Mouse (Mus musculus) forebrain, postnatal 0 days (tissue): ENCODE results near the gene Tubgcp5. TPM values are rescaled to one million over a fixed set of nuclear protein-coding genes. Genes with fewer than 3 reads are reported as not detected.

Experiments
- ATAC-seq: fragments of 200-750 bp; cut with Nextera tagmentation; 2 replicates; pipeline ENCODE4 v1.8.0; 2017; ENCODE audit warnings: mild to moderate bottlenecking, moderate library complexity
- DNase-seq: peaks from one replicate; pipeline ENCODE4 v3.0.0-alpha.2; 2015
- H3K27ac ChIP-seq: fragments of 300-500 bp; sonication (generic); 2 replicates; pipeline ENCODE4 v1.5.1; 2014; ENCODE audit warnings: low read depth, mild to moderate bottlenecking, antibody characterized with exemption, low read length, moderate library complexity, mixed read lengths
- H3K27me3 ChIP-seq: fragments of 300-500 bp; sonication (generic); 2 replicates; pipeline ENCODE4 v1.6.1; 2014; ENCODE audit warnings: mild to moderate bottlenecking, low read length, mixed read lengths; ENCODE audit not compliant: insufficient read depth
- H3K36me3 ChIP-seq: fragments of 300-500 bp; sonication (generic); 2 replicates; pipeline ENCODE4 v1.6.1; 2014; ENCODE audit warnings: mild to moderate bottlenecking, moderate library complexity; ENCODE audit not compliant: insufficient read depth
- H3K4me1 ChIP-seq: fragments of 300-500 bp; sonication (generic); 2 replicates; pipeline ENCODE4 v1.6.1; 2014; ENCODE audit warnings: antibody characterized with exemption; ENCODE audit not compliant: insufficient read depth
- H3K4me2 ChIP-seq: fragments of 300-500 bp; sonication (generic); 2 replicates; pipeline ENCODE4 v1.6.1; 2014; ENCODE audit warnings: low read depth, mild to moderate bottlenecking, moderate library complexity
- H3K4me3 ChIP-seq: fragments of 300-500 bp; sonication (generic); 2 replicates; pipeline ENCODE4 v1.5.1; 2014; ENCODE audit warnings: low read depth, low read length, mixed read lengths
- H3K9ac ChIP-seq: fragments of 300-500 bp; sonication (generic); 2 replicates; pipeline ENCODE4 v1.6.1; 2014; ENCODE audit warnings: mild to moderate bottlenecking
- H3K9me3 ChIP-seq: fragments of 300-500 bp; sonication (generic); 2 replicates; pipeline ENCODE4 v1.6.1; 2016; ENCODE audit warnings: low read length
- CTCF ChIP-seq: sonication (generic); IDR thresholded peaks from 2 replicates; pipeline ENCODE4 v1.5.1; 2016; ENCODE audit warnings: antibody characterized with exemption, control low read depth, low read depth
- WGBS: fragments of 180-500 bp; shearing (Covaris S2); extraction: QIAGEN DNeasy Blood & Tissue Kit; methylation state at CpG from one replicate; pipeline ENCODE4 v1.1.7; 2014; 5-methylcytosine and 5-hydroxymethylcytosine counted together
- polyA plus RNA-seq: library from polyadenylated mRNA; unstranded; fragments of >200 nt; fragmentation: Nextera tagmentation; extraction: Ambion mirVana; gene quantifications from 2 replicates; pipeline ENCODE4 v1.2.1, GENCODE M21; 2015
- total RNA-seq: library from RNA; depleted of rRNA; stranded (reverse); fragments of >200 nt; gene quantifications from 2 replicates; pipeline ENCODE4 v1.2.3, GENCODE M21; 2014; rRNA removed

Tubgcp5 gene
- total and polyA plus RNA-seq, 2 experiments from 2014 or later, result 21.1 to 27.4 TPM

DNA sequence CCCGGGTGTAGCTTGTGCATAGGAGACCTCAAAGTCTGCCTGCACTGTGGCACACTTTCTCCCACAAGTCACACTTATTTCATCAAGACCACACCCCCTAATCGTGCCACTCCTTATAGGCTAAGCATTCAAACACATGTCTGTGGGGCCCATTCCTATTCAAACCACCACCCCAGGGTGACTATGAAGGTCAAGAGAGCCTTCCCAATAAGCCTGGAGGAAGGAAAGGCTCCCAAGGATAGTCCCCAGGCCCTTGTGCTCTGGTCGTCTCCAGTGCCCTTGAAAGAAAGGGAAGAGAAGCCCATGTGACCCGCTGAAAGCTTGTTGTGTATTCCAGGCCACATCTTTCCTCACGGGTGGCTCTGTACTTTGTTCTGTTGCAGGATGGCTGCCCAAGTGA lies 77.5 kb downstream of the Tubgcp5 start:
- H3K9ac ChIP-seq, result no peak overlapping the region
- DNase-seq (no peak), ATAC-seq (no peak; the same call in 1 of the 2 replicates)
- no peak overlapping the region for H3K4me3 ChIP-seq
- H3K36me3 ChIP-seq, result peaks cover 28% of the 10 kb centered on the region
- no peaks in the 10 kb centered on the region for H3K27me3 ChIP-seq
- H3K27ac ChIP-seq, result no peak overlapping the region
- no peaks in the 10 kb centered on the region for H3K4me1 ChIP-seq
- no peaks in the 10 kb centered on the region for H3K9me3 ChIP-seq
- no peak for TF ChIP-seq CTCF
- 71% methylated on average over 5 of the region's 5 CpGs for WGBS
- no peak overlapping the region for H3K4me2 ChIP-seq

DNA sequence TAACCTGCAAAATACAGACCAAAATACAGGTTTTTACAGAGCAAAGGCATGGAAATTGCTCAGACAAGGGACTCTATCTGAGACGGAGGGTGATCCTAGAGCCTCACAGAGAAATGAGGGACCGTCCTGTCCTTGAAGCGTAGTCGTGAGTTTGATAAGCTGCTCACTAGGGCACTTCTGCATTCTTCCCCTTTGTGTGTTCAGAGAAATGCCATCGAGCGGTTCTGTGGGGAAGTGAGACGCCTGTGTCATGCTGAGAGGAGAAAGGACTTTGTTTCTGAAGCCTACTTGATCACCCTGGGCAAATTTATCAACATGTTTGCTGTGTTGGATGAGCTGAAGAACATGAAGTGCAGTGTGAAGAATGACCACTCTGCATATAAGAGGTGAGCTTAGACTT lies 80.7 kb downstream of the Tubgcp5 start:
- no peaks in the 10 kb centered on the region for H3K9me3 ChIP-seq
- DNase-seq (no peak), ATAC-seq (no peak)
- no peak overlapping the region for H3K4me2 ChIP-seq
- no peak overlapping the region for H3K4me3 ChIP-seq
- no peak overlapping the region for H3K27ac ChIP-seq
- no peaks in the 10 kb centered on the region for H3K4me1 ChIP-seq
- TF ChIP-seq CTCF, result no peak
- no peak overlapping the region for H3K9ac ChIP-seq
- H3K27me3 ChIP-seq, result no peaks in the 10 kb centered on the region
- WGBS, result 87% methylated on average over 7 of the region's 7 CpGs
- H3K36me3 ChIP-seq, result peaks cover 55% of the 10 kb centered on the region

DNA sequence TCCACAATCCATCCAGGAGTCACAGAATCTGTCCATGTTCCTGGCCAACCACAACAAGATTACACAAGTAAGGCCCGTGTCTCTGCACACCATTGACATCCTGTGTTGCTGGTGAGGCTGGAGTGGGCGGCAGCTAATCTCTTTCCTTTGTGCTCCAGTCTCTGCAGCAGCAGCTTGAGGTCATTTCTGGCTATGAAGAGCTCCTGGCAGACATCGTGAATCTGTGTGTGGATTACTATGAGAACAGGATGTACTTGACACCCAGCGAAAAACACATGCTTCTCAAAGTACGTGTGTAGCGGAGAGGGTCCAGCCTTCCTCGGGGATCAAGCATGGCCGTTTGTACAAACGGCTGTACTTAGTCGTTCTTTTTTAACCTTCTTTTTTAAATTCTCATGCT lies 83.8 kb downstream of the Tubgcp5 start:
- 90% methylated on average over 10 of the region's 10 CpGs for WGBS
- Histone ChIP-seq H3K27me3 (no peaks in the 10 kb centered on the region), H3K4me2 (no peak overlapping the region), H3K4me3 (no peak overlapping the region), H3K4me1 (no peaks in the 10 kb centered on the region), H3K36me3 (peaks cover 67% of the 10 kb centered on the region), H3K9ac (no peak overlapping the region), H3K27ac (no peak overlapping the region), H3K9me3 (no peaks in the 10 kb centered on the region)
- ATAC-seq (no peak), DNase-seq (no peak)
- TF ChIP-seq CTCF, result no peak

GRCm38 (mm10) chr7:55880882-55881281 lies 86.9 kb downstream of the Tubgcp5 start:
- Histone ChIP-seq H3K9me3 (no peaks in the 10 kb centered on the region), H3K27ac (no peak overlapping the region), H3K4me3 (no peak overlapping the region), H3K27me3 (no peaks in the 10 kb centered on the region), H3K9ac (no peak overlapping the region), H3K4me2 (no peak overlapping the region), H3K4me1 (no peaks in the 10 kb centered on the region), H3K36me3 (peaks cover 42% of the 10 kb centered on the region)
- WGBS, result 85% methylated on average over 9 of the region's 9 CpGs
- DNase-seq (no peak), ATAC-seq (no peak)
- TF ChIP-seq CTCF, result no peak

Other genes with a start within 250 kb of the Tubgcp5 start
- gene Siglech, start 26.0 kb upstream of the Tubgcp5 start, total RNA-seq, result 2.3 and 6.3 TPM in 2 replicates
- gene Siglech, start 26.0 kb upstream of the Tubgcp5 start, polyA plus RNA-seq, result 3.1 and 3.6 TPM in 2 replicates
- gene Cyfip1, start 47.6 kb downstream of the Tubgcp5 start, total RNA-seq, result 42.2 and 43.3 TPM in 2 replicates
- gene Cyfip1, start 47.6 kb downstream of the Tubgcp5 start, polyA plus RNA-seq, result 27.9 and 41.7 TPM in 2 replicates
- gene Nipa2, start 168.3 kb downstream of the Tubgcp5 start, total RNA-seq, result 41.2 and 43.0 TPM in 2 replicates
- 31.1 and 36.7 TPM in 2 replicates for gene Nipa2, start 168.3 kb downstream of the Tubgcp5 start, polyA plus RNA-seq
- gene Nipa1, start 225.8 kb downstream of the Tubgcp5 start, total RNA-seq, result 48.1 and 51.2 TPM in 2 replicates
- 27.2 and 33.6 TPM in 2 replicates for gene Nipa1, start 225.8 kb downstream of the Tubgcp5 start, polyA plus RNA-seq